ENCODE assay signal across 9 mouse cellular contexts in genomic region chr17:69365049-69365448, GRCm38 (mm10). TPM values are rescaled to one million over a fixed set of nuclear protein-coding genes. Genes with fewer than 3 reads are reported as not detected.
DNase-seq lines count a peak whose midpoint lies in the region; ATAC-seq and TF ChIP-seq lines count a peak whose summit lies in the region.
"Had no signal": no experiment of that assay in that cellular context is flagged by ENCODE, and none has a peak within 500 bp of the region (broad histone marks: within the 10 kb centered on the region; RNA-seq: fewer than 3 reads in every experiment).

No protein-coding gene starts in this region.

- no peak overlapping the region for H3K4me3 ChIP-seq in heart, adult 2 months
- H3K4me3 ChIP-seq: embryonic facial prominence, embryonic 12.5 days had no signal

- no peaks in the 10 kb centered on the region for H3K27me3 ChIP-seq in heart, adult 2 months (ENCODE audit: control insufficient read depth, insufficient read depth, low read length)
- H3K27me3 ChIP-seq: embryonic facial prominence, embryonic 12.5 days had no signal

- no peaks in the 10 kb centered on the region for H3K36me3 ChIP-seq in heart, adult 2 months (ENCODE audit: control insufficient read depth, insufficient read depth, low read length)
- H3K36me3 ChIP-seq: embryonic facial prominence, embryonic 12.5 days had no signal

- ATAC-seq in erythroblast, adult 5-6 weeks (replicated peaks; ENCODE audit: low FRiP score, poor library complexity, severe bottlenecking): peak; percentile 75

- H3K9ac ChIP-seq in heart, adult 2 months (ENCODE audit: low read depth, low read length): no peak overlapping the region
- H3K9ac ChIP-seq: embryonic facial prominence, embryonic 12.5 days had no signal

- no peak overlapping the region for H3K27ac ChIP-seq in heart, adult 2 months
- H3K27ac ChIP-seq: embryonic facial prominence, embryonic 12.5 days had no signal

- no peak for TF ChIP-seq EP300 in heart, adult 2 months (IDR thresholded peaks at IDR 0.05; ENCODE audit: insufficient read depth, low read depth, low read length)

- 89% methylated on average over 3 of the region's 3 CpGs for WGBS in heart, adult 2 months

- no peaks in the 10 kb centered on the region for H3K79me2 ChIP-seq in heart, adult 2 months (replicated peaks; ENCODE audit: control insufficient read depth, insufficient read depth, low read length)

- TF ChIP-seq POLR2A in heart, adult 2 months (IDR thresholded peaks at IDR 0.05; ENCODE audit: insufficient read depth, low read depth, low read length): no peak

- no peak for DNase-seq in heart, adult 2 months
- DNase-seq in heart, adult 8-10 months (ENCODE audit: low spot score): no peak
- peak; percentile 31 for DNase-seq in urinary bladder, postnatal 14 days (ENCODE audit: low spot score)
- DNase-seq in urinary bladder, postnatal 10 days (ENCODE audit: low spot score): no peak
- peak; percentile 60 for DNase-seq in retina, postnatal 1 day
- no peak for DNase-seq in ovary, postnatal 36 days (ENCODE audit: low spot score)
- no peak for DNase-seq in heart, adult 9 months (ENCODE audit: low spot score in 2 of 2)

- peak; percentile 49 for TF ChIP-seq CTCF in heart, adult 2 months (IDR thresholded peaks at IDR 0.05)

- intact Hi-C loops in heart, adult 2 months (cut with DNase I): no loop called here

- no peaks in the 10 kb centered on the region for H3K4me1 ChIP-seq in heart, adult 2 months (ENCODE audit: control insufficient read depth, insufficient read depth, low read length)
- H3K4me1 ChIP-seq: embryonic facial prominence, embryonic 12.5 days had no signal

RNA-seq across cellular contexts. Expression of gene Zbtb14, which starts 17.8 kb away (rescaled TPM):
- total RNA-seq in heart, adult 2 months (2021): 10 to 100 TPM in 1 of 2 experiments, 1 to 10 TPM in 1; 8.5 to 10.6 TPM
- polyA plus RNA-seq in heart, adult 2 months (2012; rRNA removed): 3.9 and 6.9 TPM in 2 replicates
- total RNA-seq in heart, adult 8-10 months (2022): 10 to 100 TPM; 11.0 to 13.8 (median 11.5) TPM
- total RNA-seq in erythroblast, adult 5-6 weeks (2015; ENCODE audit: low replicate concordance): 6.3 and 6.5 TPM in 2 replicates
- 8.5 and 9.5 TPM in 2 replicates for total RNA-seq in erythroblast, adult 5-6 weeks (2017; ENCODE audit: low replicate concordance)

Comparison
In these comparisons a context has a peak if more than half of its experiments do, and no peak if none do; other contexts are left out.
1. DNase-seq: peak in urinary bladder, postnatal 14 days (single experiment) and retina, postnatal 1 day (single experiment); none in heart, adult 2 months (0 of 2), heart, adult 8-10 months (single experiment), urinary bladder, postnatal 10 days (single experiment), ovary, postnatal 36 days (single experiment) and heart, adult 9 months (0 of 2).